Mouse (Mus musculus) limb, embryonic 15.5 days (tissue): Measurements from ENCODE around the gene Dhx34. TPM values are rescaled to one million over a fixed set of nuclear protein-coding genes. Genes with fewer than 3 reads are reported as not detected.

Experiments used
- ATAC-seq: fragments of 200-750 bp; cut with Nextera tagmentation; 2 replicates; pipeline ENCODE4 v1.8.0; 2017; ENCODE audit warnings: low read depth, moderate TSS enrichment; ENCODE audit not compliant: insufficient number of reproducible peaks, low FRiP score, low TSS enrichment
- H3K27ac ChIP-seq: fragments of 300-500 bp; sonication (generic); 2 replicates; pipeline ENCODE4 v1.5.1; 2015; ENCODE audit warnings: moderate library complexity, mild to moderate bottlenecking, inconsistent platforms
- H3K27me3 ChIP-seq: fragments of 300-500 bp; sonication (generic); 2 replicates; pipeline ENCODE4 v1.6.1; 2015; ENCODE audit warnings: inconsistent platforms
- H3K36me3 ChIP-seq: fragments of 300-500 bp; sonication (generic); 2 replicates; pipeline ENCODE4 v1.6.1; 2015; ENCODE audit warnings: inconsistent platforms
- H3K4me1 ChIP-seq: fragments of 300-500 bp; sonication (generic); 2 replicates; pipeline ENCODE4 v1.6.1; 2015; ENCODE audit warnings: inconsistent platforms
- H3K4me2 ChIP-seq: fragments of 300-500 bp; sonication (generic); 2 replicates; pipeline ENCODE4 v1.6.1; 2015; ENCODE audit warnings: mild to moderate bottlenecking, inconsistent platforms
- H3K4me3 ChIP-seq: fragments of 300-500 bp; sonication (generic); 2 replicates; pipeline ENCODE4 v1.5.1; 2015; ENCODE audit warnings: mild to moderate bottlenecking, inconsistent platforms
- H3K9ac ChIP-seq: fragments of 300-500 bp; sonication (generic); 2 replicates; pipeline ENCODE4 v1.6.1; 2015; ENCODE audit warnings: inconsistent platforms
- H3K9me3 ChIP-seq: fragments of 300-500 bp; sonication (generic); 2 replicates; pipeline ENCODE4 v1.6.1; 2016; ENCODE audit warnings: inconsistent platforms
- WGBS: fragments of 180-500 bp; shearing (Covaris S2); methylation state at CpG from one replicate; pipeline ENCODE4 v1.1.7; 2015; 5-methylcytosine and 5-hydroxymethylcytosine counted together
- polyA plus RNA-seq: library from polyadenylated mRNA; unstranded; fragments of >200 nt; fragmentation: Nextera tagmentation; extraction: Ambion mirVana; gene quantifications from 2 replicates; pipeline ENCODE4 v1.2.1, GENCODE M21; 2015

The Dhx34 gene
- polyA plus RNA-seq, 1 experiment from 2014 or later, result 13.5 TPM

DNA sequence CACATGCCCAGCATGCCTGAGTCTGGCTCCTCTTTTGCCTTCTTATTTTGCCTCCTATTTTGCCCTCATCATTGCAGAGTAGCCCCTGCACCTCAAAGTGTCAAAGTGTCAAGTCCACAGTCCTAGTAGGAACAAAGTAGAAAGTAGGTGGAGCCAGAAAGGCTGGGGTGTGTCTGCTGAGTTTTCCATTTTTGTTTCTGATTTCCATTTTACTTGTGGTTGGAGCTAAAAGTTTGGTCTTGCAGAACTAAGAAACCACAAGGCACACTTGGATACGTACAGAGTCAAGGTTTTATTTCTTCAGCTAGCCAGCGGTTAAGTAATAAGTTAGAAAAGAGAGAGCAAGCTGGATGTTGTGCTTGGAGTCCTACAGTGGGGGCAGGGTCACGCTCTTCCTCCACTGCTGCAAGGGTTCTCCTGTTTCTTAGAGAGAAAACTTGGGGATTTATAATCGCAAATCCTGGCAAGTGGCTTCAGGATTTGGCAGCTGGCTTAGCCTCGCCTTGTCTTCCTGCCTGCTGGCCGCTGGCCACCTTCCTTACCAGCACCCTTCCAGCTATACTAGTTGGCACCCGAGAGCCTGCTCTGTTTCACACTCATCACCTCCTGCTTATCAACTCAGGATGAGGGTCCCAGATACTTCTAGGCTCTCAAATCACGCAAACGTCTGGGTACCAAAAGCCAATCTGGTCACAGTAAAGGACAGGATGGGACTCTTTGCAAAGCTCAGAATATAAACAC, 66.5 kb downstream of the Dhx34 start:
- ATAC-seq, result no peak
- H3K27ac ChIP-seq, result no peak overlapping the region

DNA sequence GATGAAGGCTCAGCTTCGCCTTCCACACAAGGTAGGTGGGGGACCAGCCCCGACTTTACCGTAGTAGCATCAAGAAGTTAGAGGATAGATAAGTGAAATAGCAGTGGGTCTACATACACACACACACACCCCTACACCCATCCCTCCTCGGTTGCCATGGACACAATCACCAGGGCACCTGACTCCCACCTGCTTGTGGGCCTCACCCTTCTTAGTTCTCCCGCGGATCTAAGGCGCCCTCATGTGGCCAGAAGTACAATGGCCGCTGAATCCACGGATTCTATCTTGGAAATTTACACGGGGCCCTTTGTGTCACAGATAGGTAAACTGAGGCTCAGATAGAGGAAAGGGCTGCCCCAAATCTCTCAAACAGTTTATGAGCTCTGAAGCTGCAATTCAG, 68.3 kb downstream of the Dhx34 start:
- H3K4me3 ChIP-seq, result no peak overlapping the region
- no peaks in the 10 kb centered on the region; the same call in 1 of the 2 replicates for H3K4me1 ChIP-seq
- H3K4me2 ChIP-seq, result no peak overlapping the region
- H3K9me3 ChIP-seq, result no peaks in the 10 kb centered on the region
- WGBS, result 14% methylated on average over 10 of the region's 10 CpGs
- no peak for ATAC-seq
- H3K27ac ChIP-seq, result no peak overlapping the region
- no peaks in the 10 kb centered on the region for H3K36me3 ChIP-seq
- peaks cover 6% of the 10 kb centered on the region for H3K27me3 ChIP-seq
- H3K9ac ChIP-seq, result no peak overlapping the region

More for the DNA sequence above, 66.5 kb downstream of the Dhx34 start:
- H3K4me2 ChIP-seq, result no peak overlapping the region
- 56% methylated on average over 9 of the region's 9 CpGs for WGBS
- H3K9me3 ChIP-seq, result no peaks in the 10 kb centered on the region
- H3K4me3 ChIP-seq, result no peak overlapping the region
- peaks cover 3% of the 10 kb centered on the region for H3K4me1 ChIP-seq
- H3K36me3 ChIP-seq, result no peaks in the 10 kb centered on the region
- peaks cover 21% of the 10 kb centered on the region for H3K27me3 ChIP-seq
- H3K9ac ChIP-seq, result no peak overlapping the region

- Histone ChIP-seq H3K27me3 (peaks cover 18% of the 10 kb centered on the region; the same call in 1 of the 2 replicates), H3K9me3 (no peaks in the 10 kb centered on the region), H3K4me3 (no peak overlapping the region), H3K27ac (no peak overlapping the region), H3K36me3 (no peaks in the 10 kb centered on the region), H3K4me2 (no peak overlapping the region), H3K9ac (no peak overlapping the region), H3K4me1 (no peaks in the 10 kb centered on the region)
- no peak for ATAC-seq
- 66% methylated on average over 9 of the region's 9 CpGs for WGBS
Observed at GRCm38 (mm10) chr7:16150191-16151145, 71.4 kb downstream of the Dhx34 start.

DNA sequence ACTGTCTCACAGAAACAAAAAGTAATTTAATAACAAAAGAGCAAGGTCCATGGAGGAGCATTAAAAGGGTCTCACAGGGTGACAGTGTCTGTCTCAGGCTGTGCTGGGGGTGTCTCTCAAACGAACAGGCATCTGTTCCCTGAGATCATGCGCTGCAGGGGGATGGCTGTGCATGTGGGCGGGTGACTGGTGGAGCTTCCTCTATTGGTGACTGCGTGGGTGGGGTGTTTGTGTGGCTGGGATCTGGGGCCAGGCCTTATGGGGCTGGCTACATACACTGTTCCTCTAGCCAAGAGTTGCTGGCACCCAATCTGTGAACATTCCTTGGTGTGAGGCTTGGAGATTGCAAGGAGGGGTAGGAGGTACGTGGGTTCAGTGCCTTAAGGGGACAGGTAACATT, 72.6 kb downstream of the Dhx34 start:
- peaks cover 18% of the 10 kb centered on the region; the same call in 1 of the 2 replicates for H3K27me3 ChIP-seq
- no peak for ATAC-seq
- H3K27ac ChIP-seq, result no peak overlapping the region
- 0 out of 2 replicates have a peak, but pooled peaks cover 3% of the 10 kb centered on the region for H3K36me3 ChIP-seq
- H3K4me1 ChIP-seq, result no peaks in the 10 kb centered on the region
- no peak overlapping the region for H3K4me3 ChIP-seq
- no peaks in the 10 kb centered on the region for H3K9me3 ChIP-seq
- no peak overlapping the region for H3K9ac ChIP-seq
- no peak overlapping the region for H3K4me2 ChIP-seq
- 51% methylated on average over 5 of the region's 5 CpGs for WGBS

DNA sequence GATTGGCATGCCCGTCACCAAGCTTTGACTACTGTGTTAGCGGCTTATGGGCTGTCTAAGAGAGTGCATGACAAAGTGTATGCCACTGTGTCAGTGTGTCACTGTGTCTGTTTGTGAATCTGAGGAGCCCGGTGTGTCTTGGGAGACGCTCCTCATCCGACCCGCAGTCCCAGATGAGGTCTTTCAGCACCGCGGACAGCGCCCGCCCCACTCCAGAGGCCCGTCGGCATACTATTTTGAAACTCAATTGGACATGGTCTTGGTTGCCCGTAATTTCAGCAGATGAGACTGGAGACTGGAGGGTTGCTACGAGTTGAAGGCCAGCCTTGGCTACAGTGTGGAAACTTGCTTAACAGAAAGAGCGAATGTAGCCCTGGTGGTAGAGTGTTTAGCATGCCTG, 74.2 kb downstream of the Dhx34 start:
- ATAC-seq, result no peak
- Histone ChIP-seq H3K4me1 (no peaks in the 10 kb centered on the region), H3K4me3 (no peak overlapping the region), H3K27me3 (peaks cover 18% of the 10 kb centered on the region; the same call in 1 of the 2 replicates), H3K9me3 (no peaks in the 10 kb centered on the region), H3K27ac (no peak overlapping the region), H3K4me2 (no peak overlapping the region), H3K9ac (no peak overlapping the region), H3K36me3 (0 out of 2 replicates have a peak, but pooled peaks cover 3% of the 10 kb centered on the region)
- WGBS, result 11% methylated on average over 15 of the region's 15 CpGs

Other genes starting within 250 kb of the Dhx34 start
- gene Bicra, start 174.1 kb downstream of the Dhx34 start, polyA plus RNA-seq, result 7.2 and 7.5 TPM in 2 replicates
- 0.07 TPM in 1 of 2 replicates, not detected in the other for gene Zfp541, start 160.2 kb downstream of the Dhx34 start, polyA plus RNA-seq
- 238 and 277 TPM in 2 replicates for gene Napa, start 123.6 kb downstream of the Dhx34 start, polyA plus RNA-seq
- 31.2 and 32.7 TPM in 2 replicates for gene Kptn, start 102.1 kb downstream of the Dhx34 start, polyA plus RNA-seq
- gene Slc8a2, start 92.2 kb downstream of the Dhx34 start, polyA plus RNA-seq, result 0.08 and 0.14 TPM in 2 replicates
- 18.3 and 19.8 TPM in 2 replicates for gene Meis3, start 46.9 kb downstream of the Dhx34 start, polyA plus RNA-seq
- gene C5ar2, start 22.1 kb upstream of the Dhx34 start, polyA plus RNA-seq, result 0.17 and 0.26 TPM in 2 replicates
- gene C5ar1, start 37.5 kb upstream of the Dhx34 start, polyA plus RNA-seq, result 5.3 and 5.4 TPM in 2 replicates
- 23.9 and 28.1 TPM in 2 replicates for gene Inafm1, start 51.6 kb upstream of the Dhx34 start, polyA plus RNA-seq
- 26.6 and 27.0 TPM in 2 replicates for gene Ccdc9, start 64.8 kb upstream of the Dhx34 start, polyA plus RNA-seq
- 6.4 and 7.0 TPM in 2 replicates for gene Bbc3, start 86.4 kb upstream of the Dhx34 start, polyA plus RNA-seq
- gene Sae1, start 165.8 kb upstream of the Dhx34 start, polyA plus RNA-seq, result 282 and 287 TPM in 2 replicates
- 12.3 and 14.1 TPM in 2 replicates for gene Zc3h4, start 178.9 kb upstream of the Dhx34 start, polyA plus RNA-seq
- gene Tmem160, start 230.7 kb upstream of the Dhx34 start, polyA plus RNA-seq, result 36.6 and 39.2 TPM in 2 replicates